Mouse (Mus musculus): ENCODE results near the gene Ccdc120. TPM values are rescaled to one million over a fixed set of nuclear protein-coding genes. Genes with fewer than 3 reads are reported as not detected.
A peak's percentile ranks its signal among the peaks of the same experiment; 100 is the strongest.

Ccdc120 gene
- polyA plus RNA-seq (2015; fragmentation: Nextera tagmentation; extraction: Ambion mirVana): 17.5 and 22.1 TPM in 2 replicates

- peaks cover 9% of the 10 kb centered on the region; the same call in 1 of the 2 replicates for H3K4me1 ChIP-seq
- H3K27ac ChIP-seq: no peak within 1 kb of the TSS
- peak within 1 kb of the TSS; percentile 76 for H3K9ac ChIP-seq
- peak; percentile 87 for ATAC-seq (ENCODE audit: low FRiP score, low read depth)
- WGBS: 7% methylated on average over 38 of the region's 56 CpGs
- peak within 1 kb of the TSS; percentile 61 for H3K4me2 ChIP-seq (replicated peaks)
- H3K4me3 ChIP-seq: peak within 1 kb of the TSS; percentile 61
- no peaks in the 10 kb centered on the region for H3K27me3 ChIP-seq
- no peaks in the 10 kb centered on the region for H3K36me3 ChIP-seq
- no peaks in the 10 kb centered on the region for H3K9me3 ChIP-seq
Measured at GRCm38 (mm10) chrX:7750432-7751116, at the start of gene Ccdc120. TSS of gene Ccdc120 (minus strand) at chrX:7750905.

- H3K27me3 ChIP-seq: no peaks in the 10 kb centered on the region
- WGBS: 77% methylated on average over 3 of the region's 3 CpGs
- no peaks in the 10 kb centered on the region for H3K4me1 ChIP-seq
- no peak overlapping the region for H3K27ac ChIP-seq
- no peak overlapping the region for H3K4me3 ChIP-seq
- H3K4me2 ChIP-seq (replicated peaks): no peak overlapping the region
- H3K36me3 ChIP-seq: peaks cover 4% of the 10 kb centered on the region
- no peak for ATAC-seq (ENCODE audit: low FRiP score, low read depth)
- no peaks in the 10 kb centered on the region for H3K9me3 ChIP-seq
- no peak overlapping the region for H3K9ac ChIP-seq
Measured at GRCm38 (mm10) chrX:7797327-7797726, 46.6 kb upstream of the Ccdc120 start.

GRCm38 (mm10) chrX:7795016-7795415, 44.3 kb upstream of the Ccdc120 start:
- Histone ChIP-seq H3K27ac (no peak overlapping the region), H3K27me3 (no peaks in the 10 kb centered on the region), H3K9ac (no peak overlapping the region), H3K4me1 (peaks cover 5% of the 10 kb centered on the region; the same call in 1 of the 2 replicates), H3K36me3 (peaks cover 2% of the 10 kb centered on the region), H3K9me3 (no peaks in the 10 kb centered on the region), H3K4me2 (replicated peaks) (no peak overlapping the region), H3K4me3 (no peak overlapping the region)
- no peak for ATAC-seq (ENCODE audit: low FRiP score, low read depth)
- WGBS: 23% methylated on average over 7 of the region's 7 CpGs

- WGBS: 51% methylated on average over 3 of the region's 3 CpGs
- H3K4me3 ChIP-seq: no peak overlapping the region
- H3K9me3 ChIP-seq: no peaks in the 10 kb centered on the region
- no peaks in the 10 kb centered on the region; the same call in 1 of the 2 replicates for H3K36me3 ChIP-seq
- no peak overlapping the region for H3K4me2 ChIP-seq (replicated peaks)
- peaks cover 5% of the 10 kb centered on the region; the same call in 1 of the 2 replicates for H3K4me1 ChIP-seq
- H3K9ac ChIP-seq: no peak overlapping the region
- no peak overlapping the region for H3K27ac ChIP-seq
- no peaks in the 10 kb centered on the region for H3K27me3 ChIP-seq
- ATAC-seq (ENCODE audit: low FRiP score, low read depth): no peak
Measured at GRCm38 (mm10) chrX:7793361-7793760, 42.7 kb upstream of the Ccdc120 start.

- Histone ChIP-seq H3K4me1 (peaks cover 5% of the 10 kb centered on the region; the same call in 1 of the 2 replicates), H3K4me3 (peak overlapping the region; percentile 54), H3K27ac (no peak overlapping the region), H3K36me3 (no peaks in the 10 kb centered on the region; the same call in 1 of the 2 replicates), H3K4me2 (replicated peaks) (peak overlapping the region; percentile 67), H3K27me3 (no peaks in the 10 kb centered on the region), H3K9ac (peak overlapping the region; percentile 59), H3K9me3 (no peaks in the 10 kb centered on the region)
- 20% methylated on average over 5 of the region's 5 CpGs for WGBS
- no peak for ATAC-seq (ENCODE audit: low FRiP score, low read depth)
Measured at GRCm38 (mm10) chrX:7790309-7790708, 39.6 kb upstream of the Ccdc120 start.

GRCm38 (mm10) chrX:7789542-7790136, 38.9 kb upstream of the Ccdc120 start, which contains the start of gene Gripap1:
TSS of gene Gripap1 (plus strand) at chrX:7789765.
- H3K4me3 ChIP-seq: peak within 1 kb of the TSS; percentile 54
- H3K4me2 ChIP-seq (replicated peaks): peak within 1 kb of the TSS; percentile 67
- peak; percentile 89 for ATAC-seq (ENCODE audit: low FRiP score, low read depth)
- H3K4me1 ChIP-seq: peaks cover 5% of the 10 kb centered on the region; the same call in 1 of the 2 replicates
- no peaks in the 10 kb centered on the region for H3K9me3 ChIP-seq
- H3K27me3 ChIP-seq: no peaks in the 10 kb centered on the region
- no peaks in the 10 kb centered on the region; the same call in 1 of the 2 replicates for H3K36me3 ChIP-seq
- peak within 1 kb of the TSS; percentile 59 for H3K9ac ChIP-seq
- 8% methylated on average over 24 of the region's 24 CpGs for WGBS
- no peak within 1 kb of the TSS for H3K27ac ChIP-seq

GRCm38 (mm10) chrX:7782603-7783092, 31.9 kb upstream of the Ccdc120 start:
- ATAC-seq (ENCODE audit: low FRiP score, low read depth): no peak
- no peaks in the 10 kb centered on the region for H3K27me3 ChIP-seq
- H3K9me3 ChIP-seq: no peaks in the 10 kb centered on the region
- H3K27ac ChIP-seq: no peak overlapping the region
- 72% methylated on average over 4 of the region's 4 CpGs for WGBS
- H3K4me2 ChIP-seq (replicated peaks): no peak overlapping the region
- H3K4me3 ChIP-seq: no peak overlapping the region
- H3K9ac ChIP-seq: no peak overlapping the region
- no peaks in the 10 kb centered on the region for H3K36me3 ChIP-seq
- H3K4me1 ChIP-seq: no peaks in the 10 kb centered on the region

GRCm38 (mm10) chrX:7779294-7779693, 28.6 kb upstream of the Ccdc120 start:
- no peak for ATAC-seq (ENCODE audit: low FRiP score, low read depth)
- H3K27ac ChIP-seq: no peak overlapping the region
- no peak overlapping the region for H3K4me2 ChIP-seq (replicated peaks)
- H3K4me1 ChIP-seq: no peaks in the 10 kb centered on the region
- no peak overlapping the region for H3K4me3 ChIP-seq
- no peaks in the 10 kb centered on the region for H3K27me3 ChIP-seq
- no peaks in the 10 kb centered on the region for H3K9me3 ChIP-seq
- H3K36me3 ChIP-seq: peaks cover 3% of the 10 kb centered on the region; the same call in 1 of the 2 replicates
- 18% methylated on average over 3 of the region's 3 CpGs for WGBS
- H3K9ac ChIP-seq: no peak overlapping the region

- ATAC-seq (ENCODE audit: low FRiP score, low read depth): no peak
- Histone ChIP-seq H3K36me3 (peaks cover 10% of the 10 kb centered on the region), H3K4me3 (no peak overlapping the region), H3K27me3 (no peaks in the 10 kb centered on the region), H3K4me1 (no peaks in the 10 kb centered on the region), H3K9ac (no peak overlapping the region), H3K4me2 (replicated peaks) (no peak overlapping the region), H3K9me3 (no peaks in the 10 kb centered on the region), H3K27ac (no peak overlapping the region)
- WGBS: 81% methylated on average over 7 of the region's 7 CpGs
Measured at GRCm38 (mm10) chrX:7778450-7779244, 27.9 kb upstream of the Ccdc120 start.

GRCm38 (mm10) chrX:7776329-7777082, 25.8 kb upstream of the Ccdc120 start:
- 0 out of 2 replicates have a peak, but pooled peaks have one; percentile 59 for ATAC-seq (ENCODE audit: low FRiP score, low read depth)
- peaks cover 21% of the 10 kb centered on the region for H3K36me3 ChIP-seq
- 49% methylated on average over 8 of the region's 8 CpGs for WGBS
- no peaks in the 10 kb centered on the region for H3K4me1 ChIP-seq
- no peak overlapping the region for H3K4me2 ChIP-seq (replicated peaks)
- no peaks in the 10 kb centered on the region for H3K9me3 ChIP-seq
- no peak overlapping the region for H3K4me3 ChIP-seq
- H3K27ac ChIP-seq: no peak overlapping the region
- H3K27me3 ChIP-seq: no peaks in the 10 kb centered on the region
- no peak overlapping the region for H3K9ac ChIP-seq

GRCm38 (mm10) chrX:7775501-7776205, 24.9 kb upstream of the Ccdc120 start:
- no peaks in the 10 kb centered on the region for H3K9me3 ChIP-seq
- H3K36me3 ChIP-seq: peaks cover 29% of the 10 kb centered on the region
- H3K4me1 ChIP-seq: no peaks in the 10 kb centered on the region
- WGBS: 78% methylated on average over 9 of the region's 9 CpGs
- H3K9ac ChIP-seq: no peak overlapping the region
- H3K27me3 ChIP-seq: no peaks in the 10 kb centered on the region
- no peak for ATAC-seq (ENCODE audit: low FRiP score, low read depth)
- H3K27ac ChIP-seq: no peak overlapping the region
- H3K4me3 ChIP-seq: no peak overlapping the region
- no peak overlapping the region for H3K4me2 ChIP-seq (replicated peaks)
